Mouse (Mus musculus) embryonic facial prominence, embryonic 14.5 days (tissue): Measurements from ENCODE around the gene Cpt1a. TPM values are rescaled to one million over a fixed set of nuclear protein-coding genes. Genes with fewer than 3 reads are reported as not detected.

ENCODE experiments used
- ATAC-seq: fragments of 200-750 bp; cut with Nextera tagmentation; 2 replicates; pipeline ENCODE4 v1.8.0; 2017; ENCODE audit warnings: low read depth, moderate number of reproducible peaks, moderate TSS enrichment
- DNase-seq: peaks from one replicate; pipeline ENCODE4 v3.0.0-alpha.2; 2015; ENCODE audit warnings: low spot score
- H3K27ac ChIP-seq: fragments of 300-500 bp; sonication (generic); replicated peaks from 2 replicates; pipeline ENCODE4 v1.5.1; 2014; ENCODE audit warnings: low read depth, mild to moderate bottlenecking, low read length, moderate library complexity
- H3K27me3 ChIP-seq: fragments of 300-500 bp; sonication (generic); replicated peaks from 2 replicates; pipeline ENCODE4 v1.6.1; 2014; ENCODE audit warnings: low read length; ENCODE audit not compliant: control insufficient read depth, insufficient read depth
- H3K36me3 ChIP-seq: fragments of 300-500 bp; sonication (generic); 2 replicates; pipeline ENCODE4 v1.6.1; 2014; ENCODE audit warnings: low read length, mixed read lengths; ENCODE audit not compliant: control insufficient read depth, insufficient read depth
- H3K4me1 ChIP-seq: fragments of 300-500 bp; sonication (generic); 2 replicates; pipeline ENCODE4 v1.6.1; 2014; ENCODE audit warnings: antibody characterized with exemption, low read length; ENCODE audit not compliant: control insufficient read depth, insufficient read depth
- H3K4me2 ChIP-seq: fragments of 300-500 bp; sonication (generic); 2 replicates; pipeline ENCODE4 v1.6.1; 2014; ENCODE audit warnings: low read depth, mild to moderate bottlenecking, low read length, moderate library complexity, mixed read lengths
- H3K4me3 ChIP-seq: fragments of 300-500 bp; sonication (generic); 2 replicates; pipeline ENCODE4 v1.5.1; 2014; ENCODE audit warnings: low read depth, mild to moderate bottlenecking, low read length
- H3K9ac ChIP-seq: fragments of 300-500 bp; sonication (generic); 2 replicates; pipeline ENCODE4 v1.6.1; 2014; ENCODE audit warnings: low read depth, mild to moderate bottlenecking, low read length, moderate library complexity, mixed read lengths
- H3K9me3 ChIP-seq: fragments of 300-500 bp; sonication (generic); 2 replicates; pipeline ENCODE4 v1.6.1; 2016; ENCODE audit warnings: low read length; ENCODE audit not compliant: control insufficient read depth
- WGBS: fragments of 180-500 bp; shearing (Covaris S2); extraction: QIAGEN DNeasy Blood & Tissue Kit; methylation state at CpG from one replicate; pipeline ENCODE4 v1.1.7; 2014; 5-methylcytosine and 5-hydroxymethylcytosine counted together
- polyA plus RNA-seq: library from polyadenylated mRNA; unstranded; fragments of >200 nt; fragmentation: Nextera tagmentation; extraction: Ambion mirVana; gene quantifications from 2 replicates; pipeline ENCODE4 v1.2.1, GENCODE M21; 2014

The Cpt1a gene
- polyA plus RNA-seq, 1 experiment from 2014 or later, result 16.5 TPM

DNA sequence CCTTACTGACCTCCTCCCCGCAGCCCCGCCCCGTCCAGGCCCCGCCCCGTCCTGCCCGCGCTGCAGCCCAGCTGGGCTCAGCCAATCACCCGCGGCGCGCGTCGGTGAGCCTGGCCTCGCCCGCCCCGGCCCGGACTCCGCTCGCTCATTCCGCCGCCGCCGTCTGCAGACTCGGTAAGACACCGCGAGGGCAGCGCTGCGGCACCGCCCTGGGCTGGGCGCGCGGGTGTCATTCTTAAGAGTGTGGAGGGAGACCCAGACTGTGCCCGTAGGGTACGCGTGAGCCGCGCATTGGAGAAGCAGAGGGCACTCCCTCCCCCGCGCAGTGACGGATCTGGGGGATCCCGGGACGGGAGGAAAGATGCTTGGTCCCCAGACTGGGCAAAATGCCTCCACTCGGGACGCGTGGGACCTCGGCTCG is 1.1 kb downstream of the Cpt1a start:
- Histone ChIP-seq H3K27ac (no peak overlapping the region; the same call in 1 of the 2 replicates), H3K9me3 (no peaks in the 10 kb centered on the region), H3K9ac (peak overlapping the region; percentile 55), H3K36me3 (no peaks in the 10 kb centered on the region), H3K4me3 (peak overlapping the region; percentile 54), H3K4me1 (peaks cover 16% of the 10 kb centered on the region), H3K27me3 (peaks cover 13% of the 10 kb centered on the region; the same call in 1 of the 2 replicates), H3K4me2 (peak overlapping the region; percentile 88)
- ATAC-seq (peak; percentile 79), DNase-seq (peak; percentile 84)
- WGBS, result 0% methylated on average over 24 of the region's 47 CpGs

DNA sequence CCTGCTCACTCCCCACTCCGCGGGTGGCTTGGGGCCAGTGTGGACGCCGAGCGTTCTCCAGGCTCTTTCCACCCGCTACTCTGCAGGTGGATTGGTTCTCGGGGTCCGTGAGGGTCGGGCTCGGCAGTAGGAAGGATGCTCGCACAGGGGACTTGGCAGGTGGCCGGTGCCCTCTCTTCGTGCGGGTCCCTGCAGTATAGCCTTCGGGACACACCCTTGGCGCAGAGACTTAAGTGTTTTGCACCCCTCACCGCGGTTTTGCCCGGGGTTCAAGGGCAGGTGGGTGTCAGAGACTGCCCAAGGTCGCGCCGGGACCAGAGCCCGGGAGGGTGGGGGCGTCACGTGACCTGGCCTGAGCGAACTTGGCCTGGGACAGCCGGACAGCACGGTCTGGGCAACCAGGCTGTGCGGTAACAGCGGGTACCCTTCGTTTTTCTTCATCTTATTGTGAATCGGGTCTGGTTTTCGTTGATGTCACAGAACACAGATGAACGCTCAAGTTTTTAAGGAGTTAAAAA is 1.7 kb downstream of the Cpt1a start:
- ATAC-seq (peak; percentile 1; the same call in 1 of the 2 replicates), DNase-seq (no peak)
- Histone ChIP-seq H3K9ac (peak overlapping the region; percentile 55), H3K36me3 (no peaks in the 10 kb centered on the region), H3K9me3 (no peaks in the 10 kb centered on the region), H3K27me3 (peaks cover 13% of the 10 kb centered on the region; the same call in 1 of the 2 replicates), H3K4me1 (peaks cover 16% of the 10 kb centered on the region), H3K27ac (peak overlapping the region; percentile 87), H3K4me2 (peak overlapping the region; percentile 88), H3K4me3 (peak overlapping the region; percentile 54)
- WGBS, result under 1% methylated on average over 34 of the region's 34 CpGs

DNA sequence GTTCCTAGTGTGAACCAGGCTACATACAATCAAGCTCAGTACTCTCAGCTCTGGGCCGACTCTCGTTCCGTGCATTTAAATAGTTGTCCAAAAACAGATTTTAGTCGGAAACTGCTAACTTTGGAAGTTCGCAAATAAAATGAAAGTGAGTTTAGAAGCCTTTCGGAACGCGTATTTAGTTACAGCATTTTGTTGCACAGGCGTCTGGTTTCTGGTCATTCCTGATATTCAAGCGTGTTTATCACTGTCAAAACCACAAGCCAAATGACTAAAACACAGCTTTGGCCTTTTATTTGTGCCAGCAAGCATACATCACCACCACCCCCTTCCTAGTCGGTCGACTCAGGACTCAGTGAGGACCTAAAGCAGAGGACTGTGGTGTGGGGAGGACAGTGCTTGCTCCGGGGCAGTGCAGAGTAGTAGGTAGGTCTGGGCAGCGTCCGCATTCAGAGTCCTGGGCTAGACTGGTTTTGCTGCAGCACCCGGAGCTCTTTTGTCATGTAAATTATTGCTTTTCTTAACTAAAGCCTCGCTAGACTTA is 2.2 kb downstream of the Cpt1a start:
- Histone ChIP-seq H3K27ac (peak overlapping the region; percentile 87), H3K36me3 (no peaks in the 10 kb centered on the region), H3K4me2 (peak overlapping the region; percentile 88), H3K9me3 (no peaks in the 10 kb centered on the region), H3K4me1 (peaks cover 16% of the 10 kb centered on the region), H3K27me3 (peaks cover 13% of the 10 kb centered on the region; the same call in 1 of the 2 replicates), H3K4me3 (peak overlapping the region; percentile 54), H3K9ac (peak overlapping the region; percentile 55)
- WGBS, result 3% methylated on average over 17 of the region's 17 CpGs
- ATAC-seq (no peak), DNase-seq (peak; percentile 51)

DNA sequence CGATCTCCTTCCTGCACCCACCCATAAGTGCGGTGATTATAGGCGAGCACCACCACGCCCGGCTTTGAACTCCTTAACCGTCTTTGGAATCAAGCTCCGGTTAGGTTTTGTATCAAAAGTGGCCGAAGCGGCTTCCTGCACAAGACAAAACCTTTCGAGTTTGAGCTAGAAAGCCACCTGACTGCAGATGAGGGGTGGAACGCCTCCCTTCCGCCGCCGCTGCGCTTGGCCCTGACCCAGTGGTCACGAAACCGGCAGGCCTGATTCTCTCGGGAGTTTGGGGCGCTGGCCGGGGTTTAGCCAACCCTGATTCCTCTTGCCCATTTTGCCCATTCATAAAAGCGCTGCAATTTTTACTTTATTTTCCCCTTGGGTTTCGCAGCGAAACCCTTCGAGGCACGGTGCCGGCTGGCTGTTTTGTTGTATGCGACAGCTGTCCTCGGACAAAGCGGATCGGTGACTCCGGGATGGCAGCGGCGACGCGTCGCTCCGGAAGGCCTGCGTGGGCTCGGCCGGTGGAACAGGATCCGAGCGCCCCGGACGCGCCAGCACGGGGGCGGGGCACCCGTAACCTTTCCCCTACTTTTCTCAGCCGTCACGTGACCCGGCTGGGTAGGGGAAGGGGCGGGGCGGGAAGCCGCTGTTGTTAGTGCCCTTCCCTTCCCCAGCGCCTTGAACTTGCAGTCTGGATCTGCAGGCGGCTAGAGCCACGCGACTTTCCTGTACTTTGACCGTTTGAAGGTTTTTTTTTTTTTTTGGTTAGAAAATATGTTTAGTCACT is 3.0 kb downstream of the Cpt1a start:
- under 1% methylated on average over 58 of the region's 59 CpGs for WGBS

DNA sequence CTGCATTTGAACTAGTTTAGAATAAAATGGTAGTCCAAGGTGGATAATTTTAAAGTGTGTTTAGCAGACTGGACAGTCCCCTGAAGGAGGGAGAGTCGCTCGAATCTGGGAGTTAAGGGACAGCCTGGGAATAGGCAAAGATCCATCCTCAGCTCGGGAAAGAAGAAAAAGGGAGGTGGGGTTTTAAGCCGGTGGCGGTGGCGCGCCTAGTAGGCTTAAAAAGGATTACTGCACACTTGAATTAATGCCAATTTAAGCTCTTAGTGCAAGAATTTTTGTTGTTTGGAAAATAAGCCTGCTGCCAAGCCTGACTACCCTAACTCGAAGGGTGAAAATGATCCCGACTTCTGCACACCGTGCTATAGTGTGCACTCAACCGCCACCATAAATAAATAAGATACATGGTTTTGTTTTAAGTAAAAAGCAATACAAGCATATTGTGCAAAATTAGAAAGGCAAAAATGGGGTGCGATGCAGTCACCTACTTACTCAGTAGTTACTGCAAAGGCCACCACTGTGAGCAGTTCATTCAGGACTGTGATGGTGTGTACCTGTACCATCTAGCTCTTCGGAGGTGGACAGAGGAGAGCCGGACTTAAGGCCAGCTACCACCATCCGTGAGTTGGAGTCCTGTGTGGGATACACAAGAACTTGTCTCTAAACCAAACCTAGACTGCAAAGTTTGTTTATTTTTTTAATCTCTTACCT is 3.8 kb downstream of the Cpt1a start:
- peaks cover 16% of the 10 kb centered on the region for H3K4me1 ChIP-seq
- H3K9me3 ChIP-seq, result no peaks in the 10 kb centered on the region
- peak overlapping the region; percentile 55 for H3K9ac ChIP-seq
- no peaks in the 10 kb centered on the region for H3K36me3 ChIP-seq
- 31% methylated on average over 15 of the region's 15 CpGs for WGBS
- H3K4me2 ChIP-seq, result peak overlapping the region; percentile 88
- ATAC-seq (peak; percentile 17; the same call in 1 of the 2 replicates), DNase-seq (peak; percentile 74)
- H3K4me3 ChIP-seq, result peak overlapping the region; percentile 54
- H3K27ac ChIP-seq, result peak overlapping the region; percentile 87
- H3K27me3 ChIP-seq, result peaks cover 13% of the 10 kb centered on the region; the same call in 1 of the 2 replicates

More for the DNA sequence above, 3.0 kb downstream of the Cpt1a start:
- Histone ChIP-seq H3K27me3 (peaks cover 13% of the 10 kb centered on the region; the same call in 1 of the 2 replicates), H3K27ac (peak overlapping the region; percentile 87), H3K9ac (peak overlapping the region; percentile 55), H3K36me3 (no peaks in the 10 kb centered on the region), H3K4me2 (peak overlapping the region; percentile 88), H3K4me3 (peak overlapping the region; percentile 54), H3K9me3 (no peaks in the 10 kb centered on the region), H3K4me1 (peaks cover 16% of the 10 kb centered on the region)
- DNase-seq, result peak; percentile 95
- peak; percentile 77 for ATAC-seq

DNA sequence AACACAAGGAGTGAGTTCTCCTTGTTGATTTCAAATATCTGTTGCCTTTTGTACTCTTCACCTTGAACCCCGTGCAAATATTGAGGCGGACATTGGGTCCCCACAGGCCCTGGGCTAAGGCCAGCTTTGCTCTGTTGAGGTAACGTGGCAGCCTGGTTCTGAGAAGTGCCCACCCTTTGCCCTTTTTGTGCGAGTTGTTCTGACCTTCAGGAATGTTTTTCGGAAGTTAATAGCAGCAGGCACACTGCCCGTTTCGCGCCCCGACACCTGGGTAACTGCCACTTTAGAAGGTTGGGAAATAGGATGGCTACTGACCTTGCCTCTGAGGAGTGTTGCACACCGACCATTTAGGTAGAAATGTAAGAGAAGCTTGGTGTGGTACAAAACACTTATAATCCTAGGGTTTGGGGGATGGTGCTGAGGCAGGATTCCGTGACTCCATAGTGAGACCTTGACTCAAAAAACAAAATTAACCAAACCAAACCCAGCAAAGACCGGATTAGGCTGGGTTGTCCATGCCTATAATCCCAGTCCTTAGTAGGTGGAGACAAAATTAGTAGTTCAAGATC is 4.4 kb downstream of the Cpt1a start:
- 78% methylated on average over 12 of the region's 12 CpGs for WGBS
- no peaks in the 10 kb centered on the region for H3K36me3 ChIP-seq
- no peak overlapping the region for H3K4me3 ChIP-seq
- H3K27me3 ChIP-seq, result peaks cover 9% of the 10 kb centered on the region; the same call in 1 of the 2 replicates
- H3K4me1 ChIP-seq, result peaks cover 16% of the 10 kb centered on the region
- peak overlapping the region; percentile 88 for H3K4me2 ChIP-seq
- ATAC-seq (no peak), DNase-seq (no peak)
- H3K27ac ChIP-seq, result peak overlapping the region; percentile 87
- H3K9me3 ChIP-seq, result no peaks in the 10 kb centered on the region
- no peak overlapping the region for H3K9ac ChIP-seq

DNA sequence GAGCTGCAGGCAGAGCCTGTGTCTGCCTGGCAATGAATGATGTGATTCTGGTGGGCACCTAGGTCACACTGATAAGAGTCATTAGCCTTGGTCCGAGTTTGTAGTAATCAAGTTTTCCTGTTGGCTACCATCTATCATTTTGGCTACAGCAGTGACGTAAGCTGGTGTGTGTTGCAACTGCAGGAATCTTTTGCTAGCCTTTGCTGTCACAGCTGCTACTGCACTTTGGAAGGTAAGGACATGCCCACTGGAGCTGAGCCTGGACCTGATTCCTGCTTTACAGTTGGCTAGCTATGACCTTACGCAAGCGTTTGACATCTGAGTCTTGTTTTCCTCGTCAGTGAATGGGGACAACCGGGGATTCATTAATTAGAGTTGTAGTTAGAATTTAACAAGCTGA is 11.1 kb downstream of the Cpt1a start:
- 70% methylated on average over 6 of the region's 6 CpGs for WGBS
- no peak for ATAC-seq

More for the DNA sequence above, 11.1 kb downstream of the Cpt1a start:
- no peak for DNase-seq
- Histone ChIP-seq H3K9ac (no peak overlapping the region), H3K36me3 (no peaks in the 10 kb centered on the region), H3K9me3 (no peaks in the 10 kb centered on the region), H3K4me1 (no peaks in the 10 kb centered on the region), H3K4me2 (no peak overlapping the region), H3K27ac (no peak overlapping the region), H3K27me3 (no peaks in the 10 kb centered on the region), H3K4me3 (no peak overlapping the region)
